ENCODE assay signal across 17 mouse cellular contexts in the genomic region with DNA sequence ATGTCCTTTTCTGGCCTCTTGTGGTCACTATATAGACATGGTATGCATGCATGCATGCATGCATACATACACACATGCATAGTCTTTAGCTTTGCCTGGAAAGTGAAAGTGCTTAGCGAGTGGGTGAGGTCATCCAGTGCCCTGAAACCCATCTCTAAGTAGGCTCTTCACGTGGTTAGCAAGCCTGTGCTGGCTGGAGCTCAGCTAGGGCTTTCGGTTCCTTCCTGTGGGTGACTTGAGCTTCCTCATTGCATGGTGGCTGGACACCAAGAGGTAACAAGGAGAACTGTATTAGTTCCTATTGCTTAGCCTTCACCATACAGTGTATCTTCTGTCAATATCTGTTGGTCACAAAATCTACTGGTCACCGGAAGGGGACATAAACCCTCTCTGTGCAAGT. TPM values are rescaled to one million over a fixed set of nuclear protein-coding genes. Genes with fewer than 3 reads are reported as not detected.
A peak's percentile ranks its signal among the peaks of the same experiment; 100 is the strongest.
DNase-seq lines count a peak whose midpoint lies in the region; ATAC-seq and TF ChIP-seq lines count a peak whose summit lies in the region.
"Had no signal": no experiment of that assay in that cellular context is flagged by ENCODE, and none has a peak within 500 bp of the region (broad histone marks: within the 10 kb centered on the region; RNA-seq: fewer than 3 reads in every experiment).

No protein-coding gene starts in this region.

- TF ChIP-seq POLR2A in lung, adult 2 months (IDR thresholded peaks at IDR 0.05; ENCODE audit: borderline replicate concordance, extremely low read depth, low read depth, low read length): no peak

- no peak for TF ChIP-seq CTCF in lung, adult 2 months (IDR thresholded peaks at IDR 0.05; ENCODE audit: insufficient read depth, low read length)

- 37% methylated on average over 4 of the region's 4 CpGs for WGBS in lung, adult 2 months

- H3K4me3 ChIP-seq in lung, adult 2 months (replicated peaks; ENCODE audit: extremely low read depth, low read depth, low read length): no peak overlapping the region

- no peaks in the 10 kb centered on the region for H3K4me1 ChIP-seq in lung, adult 2 months (ENCODE audit: control insufficient read depth, insufficient read depth, low read length)

- peak; percentile 95 to 99 for ATAC-seq in hematopoietic stem cell, adult 5-6 weeks (replicated peaks in 1 of 2; ENCODE audit: insufficient read depth in 1 of 2, low FRiP score in 2 of 2, low TSS enrichment in 1 of 2, low read depth in 1 of 2, poor library complexity in 2 of 2, severe bottlenecking in 2 of 2)
- ATAC-seq: forebrain, postnatal 0 days; intestine, embryonic 16.5 days; midbrain, embryonic 16.5 days had no signal

- peak; percentile 40 to 51 for DNase-seq in lung, adult 18-20 months
- DNase-seq in lung, adult 2 months: no peak
- DNase-seq in lung, postnatal 36 days: peak; percentile 64
- peak; percentile 41 for DNase-seq in skeletal muscle tissue, adult 2 months (ENCODE audit: low read depth, low spot score)
- DNase-seq in thymus, postnatal 25 days: no peak
- DNase-seq in cerebellum, postnatal 4 days (ENCODE audit: low spot score in 2 of 2): no peak
- DNase-seq: adrenal gland, postnatal 36 days; forebrain, postnatal 0 days; gastrocnemius, postnatal 36 days; kidney, postnatal 4 days; lung, embryonic 14.5 days; right cerebral cortex, postnatal 25 days had no signal

RNA-seq across cellular contexts. Expression of a gene that starts 33.0 kb away (rescaled TPM):
- polyA plus RNA-seq in lung, adult 2 months (2012; rRNA removed): 0.05 and 0.14 TPM in 2 replicates
- total RNA-seq in hematopoietic stem cell, adult 5-6 weeks (2017): not detected in 2 replicates
- total RNA-seq: gastrocnemius, postnatal 36 days; heart, postnatal 14 days had no signal
- polyA plus RNA-seq: G1E had no signal

Comparison
In these comparisons a context has a peak if more than half of its experiments do, and no peak if none do; other contexts are left out.
1. DNase-seq: peak in lung, adult 18-20 months (2 of 2), lung, postnatal 36 days (single experiment) and skeletal muscle tissue, adult 2 months (single experiment); none in lung, adult 2 months (single experiment), thymus, postnatal 25 days (single experiment) and cerebellum, postnatal 4 days (0 of 2).